Mouse (Mus musculus): ENCODE results near the gene Lpin2. TPM values are rescaled to one million over a fixed set of nuclear protein-coding genes. Genes with fewer than 3 reads are reported as not detected.

The Lpin2 gene
- polyA plus RNA-seq (2012; rRNA removed), result 51.2 and 55.8 TPM in 2 replicates

- Histone ChIP-seq H3K4me3 (replicated peaks; ENCODE audit: extremely low read depth, low read depth, low read length) (peak within 1 kb of the TSS; percentile 75), H3K4me1 (ENCODE audit: control insufficient read depth, insufficient read depth, low read length) (peaks cover 16% of the 10 kb centered on the region)
- no peak for TF ChIP-seq CTCF (IDR thresholded peaks at IDR 0.05; ENCODE audit: insufficient read depth, low read length)
- TF ChIP-seq POLR2A (IDR thresholded peaks at IDR 0.05; ENCODE audit: borderline replicate concordance, extremely low read depth, low read depth, low read length), result no peak
- DNase-seq, result no peak
- WGBS, result 15% methylated on average over 6 of the region's 6 CpGs
Measured at GRCm38 (mm10) chr17:71182211-71182721, at the start of gene Lpin2. Lpin2 (plus strand) TSS chr17:71182560.

- no peak for TF ChIP-seq CTCF (IDR thresholded peaks at IDR 0.05; ENCODE audit: insufficient read depth, low read length)
- no peak for TF ChIP-seq POLR2A (IDR thresholded peaks at IDR 0.05; ENCODE audit: borderline replicate concordance, extremely low read depth, low read depth, low read length)
- DNase-seq, result no peak
- H3K4me3 ChIP-seq (replicated peaks; ENCODE audit: extremely low read depth, low read depth, low read length), result no peak overlapping the region
- WGBS, result 76% methylated on average over 11 of the region's 11 CpGs
- H3K4me1 ChIP-seq (ENCODE audit: control insufficient read depth, insufficient read depth, low read length), result peaks cover 12% of the 10 kb centered on the region
Measured at GRCm38 (mm10) chr17:71132856-71133439, 49.4 kb upstream of the Lpin2 start.

GRCm38 (mm10) chr17:71134441-71134955, 47.9 kb upstream of the Lpin2 start:
- DNase-seq, result no peak
- TF ChIP-seq CTCF (IDR thresholded peaks at IDR 0.05; ENCODE audit: insufficient read depth, low read length), result no peak
- TF ChIP-seq POLR2A (IDR thresholded peaks at IDR 0.05; ENCODE audit: borderline replicate concordance, extremely low read depth, low read depth, low read length), result no peak
- Histone ChIP-seq H3K4me1 (ENCODE audit: control insufficient read depth, insufficient read depth, low read length) (peaks cover 12% of the 10 kb centered on the region), H3K4me3 (replicated peaks; ENCODE audit: extremely low read depth, low read depth, low read length) (no peak overlapping the region)
- WGBS, result 86% methylated on average over 3 of the region's 3 CpGs

DNA sequence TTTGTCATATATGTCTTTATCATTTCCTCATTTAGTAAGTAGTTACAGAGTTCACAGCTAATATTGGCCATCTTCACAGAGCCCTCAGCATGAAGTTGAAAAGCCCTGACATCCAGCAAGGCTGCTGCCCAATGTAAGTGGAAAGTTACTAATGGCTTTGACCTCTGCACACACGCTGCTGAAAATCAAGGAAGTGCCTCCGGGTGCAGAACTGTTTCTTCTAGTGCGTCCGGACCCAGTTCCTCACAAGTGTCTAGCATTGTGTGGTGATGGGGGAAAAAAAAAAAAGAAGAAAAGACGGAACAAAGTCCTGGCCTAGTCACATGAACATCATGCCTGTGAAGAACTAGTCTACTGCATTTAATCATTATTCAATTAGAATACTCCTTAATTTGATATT, 47.3 kb upstream of the Lpin2 start:
- no peak for TF ChIP-seq CTCF (IDR thresholded peaks at IDR 0.05; ENCODE audit: insufficient read depth, low read length)
- no peak for TF ChIP-seq POLR2A (IDR thresholded peaks at IDR 0.05; ENCODE audit: borderline replicate concordance, extremely low read depth, low read depth, low read length)
- no peak for DNase-seq
- Histone ChIP-seq H3K4me3 (replicated peaks; ENCODE audit: extremely low read depth, low read depth, low read length) (no peak overlapping the region), H3K4me1 (ENCODE audit: control insufficient read depth, insufficient read depth, low read length) (peaks cover 12% of the 10 kb centered on the region)
- 34% methylated on average over 5 of the region's 5 CpGs for WGBS

DNA sequence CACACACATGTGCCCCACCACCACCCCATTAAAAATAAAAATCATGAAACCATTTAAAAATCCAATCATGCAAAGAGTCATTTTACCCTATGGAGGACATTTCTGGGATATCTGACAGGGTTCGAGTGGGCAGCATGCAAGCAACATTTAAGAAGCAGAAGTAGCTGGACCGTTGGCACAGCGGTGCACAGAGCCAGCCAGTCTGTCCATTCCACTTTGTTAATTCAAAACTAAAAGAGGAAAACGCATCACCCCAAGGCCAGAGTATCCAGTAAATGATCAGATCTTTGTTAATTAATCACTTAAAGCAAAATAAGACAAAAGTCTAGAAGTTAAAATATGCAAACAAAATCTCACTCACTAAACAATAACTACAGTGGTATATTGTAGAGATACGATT, 46.5 kb upstream of the Lpin2 start:
- TF ChIP-seq POLR2A (IDR thresholded peaks at IDR 0.05; ENCODE audit: borderline replicate concordance, extremely low read depth, low read depth, low read length) (no peak), CTCF (IDR thresholded peaks at IDR 0.05; ENCODE audit: insufficient read depth, low read length) (no peak)
- Histone ChIP-seq H3K4me1 (ENCODE audit: control insufficient read depth, insufficient read depth, low read length) (peaks cover 12% of the 10 kb centered on the region), H3K4me3 (replicated peaks; ENCODE audit: extremely low read depth, low read depth, low read length) (no peak overlapping the region)
- peak; percentile 2 for DNase-seq
- WGBS, result 77% methylated on average over 5 of the region's 5 CpGs

DNA sequence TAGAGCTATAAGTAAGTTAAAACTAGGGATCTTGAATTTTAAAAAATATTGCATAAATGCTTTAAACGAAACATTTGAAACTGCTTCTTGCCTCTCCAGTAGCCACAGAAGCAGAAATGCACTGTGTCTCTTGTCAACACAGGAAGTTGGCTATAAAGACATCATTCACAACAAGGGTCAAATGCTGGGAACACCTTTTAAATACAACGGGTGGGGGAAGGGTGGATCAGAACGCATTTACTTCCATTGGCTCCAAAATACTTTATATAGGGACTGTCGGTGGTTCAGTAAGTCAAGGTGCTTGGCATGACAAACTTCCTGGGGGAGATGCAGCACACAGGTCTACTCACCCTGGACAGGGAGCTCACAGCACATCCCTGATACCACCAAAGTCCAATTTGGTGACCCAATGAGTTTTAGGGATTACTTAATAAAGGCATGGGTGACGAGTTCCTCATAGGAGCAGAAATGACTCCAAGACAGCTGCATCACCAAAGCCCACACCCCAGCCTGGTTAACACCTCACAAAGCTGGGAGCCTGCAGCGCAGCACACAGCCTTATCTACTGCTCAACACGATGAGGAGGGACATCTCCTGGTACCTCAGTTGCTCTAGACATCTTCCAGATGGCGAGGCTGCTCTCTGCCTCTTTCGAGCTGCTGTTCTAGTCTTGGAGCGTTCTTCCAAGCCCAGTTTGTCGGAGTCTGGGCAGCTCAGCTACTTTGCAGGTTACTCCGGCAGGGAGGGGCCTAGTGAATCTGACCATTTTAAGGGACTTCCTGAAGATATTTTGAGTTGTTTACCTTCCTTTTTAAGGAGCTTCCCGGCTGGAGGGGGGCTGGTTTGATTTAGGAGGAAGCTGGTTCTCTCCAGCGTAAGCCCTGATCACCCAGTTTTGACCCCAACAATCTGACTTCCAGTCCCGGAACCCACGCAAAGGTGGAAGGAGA, 45.7 kb upstream of the Lpin2 start:
- peaks cover 12% of the 10 kb centered on the region for H3K4me1 ChIP-seq (ENCODE audit: control insufficient read depth, insufficient read depth, low read length)
- H3K4me3 ChIP-seq (replicated peaks; ENCODE audit: extremely low read depth, low read depth, low read length), result no peak overlapping the region
- TF ChIP-seq POLR2A (IDR thresholded peaks at IDR 0.05; ENCODE audit: borderline replicate concordance, extremely low read depth, low read depth, low read length) (no peak), CTCF (IDR thresholded peaks at IDR 0.05; ENCODE audit: insufficient read depth, low read length) (no peak)
- 49% methylated on average over 16 of the region's 16 CpGs for WGBS
- peak; percentile 7 for DNase-seq

- no peak for DNase-seq
- TF ChIP-seq CTCF (IDR thresholded peaks at IDR 0.05; ENCODE audit: insufficient read depth, low read length), result no peak
- no peak for TF ChIP-seq POLR2A (IDR thresholded peaks at IDR 0.05; ENCODE audit: borderline replicate concordance, extremely low read depth, low read depth, low read length)
- H3K4me3 ChIP-seq (replicated peaks; ENCODE audit: extremely low read depth, low read depth, low read length), result no peak overlapping the region
- peaks cover 12% of the 10 kb centered on the region for H3K4me1 ChIP-seq (ENCODE audit: control insufficient read depth, insufficient read depth, low read length)
- 78% methylated on average over 2 of the region's 2 CpGs for WGBS
Measured at GRCm38 (mm10) chr17:71137334-71137721, 45.0 kb upstream of the Lpin2 start.

DNA sequence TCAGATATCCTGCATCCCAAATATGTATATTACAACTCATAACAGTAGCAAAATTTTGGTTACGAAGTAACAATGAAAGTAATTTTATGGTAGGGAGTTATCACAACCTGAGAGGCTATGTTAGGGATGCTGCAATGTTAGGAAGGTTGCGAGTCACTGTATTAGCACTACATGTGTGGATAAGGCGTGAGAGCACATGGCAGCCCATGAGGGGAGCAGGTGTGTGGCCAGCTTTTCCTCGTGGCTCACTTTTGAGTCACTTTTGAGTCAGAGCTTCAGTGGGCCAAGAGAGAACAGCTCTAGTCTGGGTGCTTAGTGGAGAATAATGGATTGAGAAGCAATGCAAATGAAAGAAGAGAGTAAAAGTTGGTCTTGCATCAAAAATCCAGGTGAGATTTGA, 40.3 kb upstream of the Lpin2 start:
- H3K4me1 ChIP-seq (ENCODE audit: control insufficient read depth, insufficient read depth, low read length), result no peaks in the 10 kb centered on the region
- WGBS, result 78% methylated on average over 4 of the region's 4 CpGs
- no peak overlapping the region for H3K4me3 ChIP-seq (replicated peaks; ENCODE audit: extremely low read depth, low read depth, low read length)
- TF ChIP-seq POLR2A (IDR thresholded peaks at IDR 0.05; ENCODE audit: borderline replicate concordance, extremely low read depth, low read depth, low read length) (no peak), CTCF (IDR thresholded peaks at IDR 0.05; ENCODE audit: insufficient read depth, low read length) (no peak)
- no peak for DNase-seq

DNA sequence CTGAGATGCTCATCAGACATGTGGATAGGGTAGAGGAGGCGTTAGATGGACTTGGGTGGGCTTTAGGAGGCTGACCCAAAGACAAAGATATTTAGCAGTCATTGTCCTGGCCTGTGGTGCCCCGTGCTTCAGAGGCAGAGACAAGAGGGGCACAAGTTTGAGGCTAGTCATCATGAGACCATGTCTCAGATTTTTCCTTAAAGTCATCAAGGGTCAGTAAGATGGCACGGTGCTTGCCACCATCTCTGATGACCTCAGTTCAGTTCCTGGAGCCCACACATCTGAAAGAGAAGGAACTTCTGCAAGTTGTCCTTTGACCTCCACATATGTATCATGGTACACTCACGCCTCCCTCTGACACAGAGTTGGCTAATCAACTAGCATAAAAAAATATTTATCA, 39.2 kb upstream of the Lpin2 start:
- DNase-seq, result no peak
- Histone ChIP-seq H3K4me3 (replicated peaks; ENCODE audit: extremely low read depth, low read depth, low read length) (no peak overlapping the region), H3K4me1 (ENCODE audit: control insufficient read depth, insufficient read depth, low read length) (no peaks in the 10 kb centered on the region)
- 71% methylated on average over 4 of the region's 4 CpGs for WGBS
- TF ChIP-seq POLR2A (IDR thresholded peaks at IDR 0.05; ENCODE audit: borderline replicate concordance, extremely low read depth, low read depth, low read length) (no peak), CTCF (IDR thresholded peaks at IDR 0.05; ENCODE audit: insufficient read depth, low read length) (no peak)

Measured in lung, adult 2 months (tissue).